Comparison of ENCODE assay signal across 12 mouse cellular contexts in genomic region chr1:40355904-40356521, GRCm38 (mm10). TPM values are rescaled to one million over a fixed set of nuclear protein-coding genes. Genes with fewer than 3 reads are reported as not detected.
A peak's percentile ranks its signal among the peaks of the same experiment; 100 is the strongest.
DNase-seq lines count a peak whose midpoint lies in the region; ATAC-seq lines count a peak whose summit lies in the region.
"Had no signal": no experiment of that assay in that cellular context is flagged by ENCODE, and none has a peak within 500 bp of the region (broad histone marks: within the 10 kb centered on the region; RNA-seq: fewer than 3 reads in every experiment).

No protein-coding gene starts in this region.

- H3K4me2 ChIP-seq in liver, embryonic 11.5 days: no peak overlapping the region
- no peak overlapping the region for H3K4me2 ChIP-seq in liver, embryonic 16.5 days (ENCODE audit: low read depth, low read length)
- H3K4me2 ChIP-seq: limb, embryonic 12.5 days had no signal

- WGBS in liver, embryonic 11.5 days: 45% methylated on average over 10 of the region's 10 CpGs
- WGBS in liver, embryonic 16.5 days (ENCODE audit: insufficient replicate concordance): 18% methylated on average over 10 of the region's 10 CpGs

- no peak overlapping the region for H3K4me3 ChIP-seq in liver, embryonic 11.5 days (ENCODE audit: low read depth, low read length)
- H3K4me3 ChIP-seq in liver, embryonic 16.5 days (ENCODE audit: low read depth, low read length): no peak overlapping the region
- H3K4me3 ChIP-seq: limb, embryonic 12.5 days had no signal

- no peak overlapping the region for H3K9ac ChIP-seq in liver, embryonic 11.5 days (ENCODE audit: low read depth, low read length)
- H3K9ac ChIP-seq in liver, embryonic 16.5 days (ENCODE audit: low read depth, low read length): no peak overlapping the region
- H3K9ac ChIP-seq: limb, embryonic 12.5 days had no signal

- no peak for ATAC-seq in liver, embryonic 11.5 days (replicated peaks; ENCODE audit: low FRiP score)
- ATAC-seq in common myeloid progenitor, adult 5-6 weeks (replicated peaks; ENCODE audit: low read depth, poor library complexity, severe bottlenecking): peak; percentile 71
- ATAC-seq in liver, embryonic 16.5 days (ENCODE audit: low read depth): peak; percentile 50; the same call in 1 of the 2 replicates
- ATAC-seq in monocyte, adult 5-6 weeks (replicated peaks; ENCODE audit: insufficient number of reproducible peaks, low FRiP score, low TSS enrichment, poor library complexity, severe bottlenecking): peak; percentile 76
- ATAC-seq: inflammation-experienced regulatory T-cells, adult 6 months had no signal

- no peaks in the 10 kb centered on the region for H3K9me3 ChIP-seq in liver, embryonic 11.5 days (ENCODE audit: control insufficient read depth, low read length)
- no peaks in the 10 kb centered on the region for H3K9me3 ChIP-seq in liver, embryonic 16.5 days (replicated peaks; ENCODE audit: control insufficient read depth, low read length)
- H3K9me3 ChIP-seq: limb, embryonic 12.5 days had no signal

- DNase-seq in liver: peak; percentile 12
- no peak for DNase-seq in liver, embryonic 11.5 days (ENCODE audit: low spot score)
- no peak for DNase-seq in layer of hippocampus, postnatal 14 days (ENCODE audit: low spot score in 2 of 2)
- no peak for DNase-seq in urinary bladder, postnatal 36 days (ENCODE audit: low spot score in 2 of 2)
- DNase-seq: heart, postnatal 14 days; kidney, postnatal 10 days; thymus, postnatal 25 days had no signal

- no peak overlapping the region for H3K27ac ChIP-seq in liver, embryonic 11.5 days (ENCODE audit: low read depth, low read length)
- H3K27ac ChIP-seq in liver, embryonic 16.5 days (ENCODE audit: low read length): no peak overlapping the region
- H3K27ac ChIP-seq: limb, embryonic 12.5 days had no signal

- H3K36me3 ChIP-seq in liver, embryonic 11.5 days (ENCODE audit: control insufficient read depth, insufficient read depth, low read length): no peaks in the 10 kb centered on the region
- H3K36me3 ChIP-seq in liver, embryonic 16.5 days (ENCODE audit: control insufficient read depth, insufficient read depth): no peaks in the 10 kb centered on the region; the same call in 1 of the 2 replicates
- H3K36me3 ChIP-seq: limb, embryonic 12.5 days had no signal

- H3K4me1 ChIP-seq in liver, embryonic 11.5 days (replicated peaks; ENCODE audit: control insufficient read depth, insufficient read depth, low read length): peaks cover 23% of the 10 kb centered on the region
- H3K4me1 ChIP-seq in liver, embryonic 16.5 days (ENCODE audit: control insufficient read depth, low read depth, low read length): peaks cover 19% of the 10 kb centered on the region

- no peaks in the 10 kb centered on the region for H3K27me3 ChIP-seq in liver, embryonic 11.5 days (replicated peaks; ENCODE audit: control insufficient read depth, insufficient read depth, low read length)
- no peaks in the 10 kb centered on the region for H3K27me3 ChIP-seq in liver, embryonic 16.5 days (ENCODE audit: control insufficient read depth, insufficient read depth, low read depth, low read length)

RNA-seq across cellular contexts. Expression of gene Il1rl2, which starts 31.6 kb away (rescaled TPM):
- 1.7 TPM in 2 replicates for polyA plus RNA-seq in liver, embryonic 11.5 days (2014; fragmentation: Nextera tagmentation; extraction: Ambion mirVana)
- 1.4 and 4.2 TPM in 2 replicates for total RNA-seq in common myeloid progenitor, adult 5-6 weeks (2017)
- polyA plus RNA-seq in liver, embryonic 16.5 days (2015; fragmentation: Nextera tagmentation; extraction: Ambion mirVana): 1.2 and 1.5 TPM in 2 replicates
- total RNA-seq in monocyte, adult 5-6 weeks (2017): 0.57 to 1.9 TPM (median 1.2 TPM) in 3 replicates
- total RNA-seq in layer of hippocampus, postnatal 14 days (2021): under 1 TPM; 0.55 to 0.99 TPM
